Mouse (Mus musculus) granulocyte monocyte progenitor cell, adult 5-6 weeks (primary cell): ENCODE results near the gene Sh3gl2. TPM values are rescaled to one million over a fixed set of nuclear protein-coding genes. Genes with fewer than 3 reads are reported as not detected.

Experiments
- ATAC-seq: replicated peaks from 2 replicates; pipeline ENCODE4 v1.8.0; 2016; ENCODE audit warnings: mild to moderate bottlenecking, moderate TSS enrichment, inconsistent platforms; ENCODE audit not compliant: poor library complexity, severe bottlenecking
- total RNA-seq, 2 experiments: library from RNA; stranded (forward) in 1 of 2; stranded (reverse) in 1 of 2; fragments of 200-712, 200-1000 nt in 1 of 2; fragments of >200 nt in 1 of 2; fragmentation: Nextera tagmentation in 1 of 2; gene quantifications; 2 replicates each; pipeline ENCODE4 v1.2.3; 2014 to 2017

The Sh3gl2 gene
- total RNA-seq, 2 experiments from 2014 or later, result not detected

DNA sequence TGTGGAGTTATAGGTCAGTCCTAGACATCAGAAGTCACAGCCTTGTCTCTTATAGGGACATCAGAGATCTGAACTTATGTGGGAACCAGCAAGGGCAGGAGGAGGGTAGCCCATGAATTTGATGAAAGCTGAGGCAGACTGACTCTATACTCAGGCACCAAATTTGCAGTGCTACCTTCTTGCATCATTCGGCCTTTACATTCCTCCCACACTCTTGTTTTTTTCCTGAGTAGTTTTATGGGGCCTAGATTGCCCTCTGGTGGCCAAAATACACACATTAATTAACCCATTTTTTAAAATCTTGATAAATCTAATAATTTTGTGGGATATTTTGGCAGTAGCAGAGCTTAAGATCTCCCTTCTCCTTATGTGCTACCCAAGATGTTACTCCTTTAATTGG, 186.9 kb downstream of the Sh3gl2 start:
- ATAC-seq, result no peak

DNA sequence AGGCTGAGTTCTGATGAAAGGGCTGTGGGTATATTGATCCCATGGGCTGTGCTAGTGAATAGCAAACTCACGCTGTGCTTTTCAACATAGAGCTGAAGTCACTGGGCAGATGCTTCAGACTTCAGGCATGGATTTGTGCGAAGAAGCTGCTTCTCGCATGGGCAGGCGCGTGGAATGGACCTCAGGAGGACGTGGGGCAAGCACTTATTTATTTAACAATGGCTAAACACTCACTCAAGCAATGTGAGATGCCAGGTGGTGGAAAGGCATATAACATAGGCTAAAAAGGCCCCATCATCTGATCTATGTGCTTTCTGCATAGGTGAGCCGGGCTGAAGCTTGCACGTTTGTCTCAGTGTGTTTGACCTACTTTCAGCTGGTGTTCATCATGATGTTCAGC, 193.8 kb downstream of the Sh3gl2 start:
- ATAC-seq, result no peak

DNA sequence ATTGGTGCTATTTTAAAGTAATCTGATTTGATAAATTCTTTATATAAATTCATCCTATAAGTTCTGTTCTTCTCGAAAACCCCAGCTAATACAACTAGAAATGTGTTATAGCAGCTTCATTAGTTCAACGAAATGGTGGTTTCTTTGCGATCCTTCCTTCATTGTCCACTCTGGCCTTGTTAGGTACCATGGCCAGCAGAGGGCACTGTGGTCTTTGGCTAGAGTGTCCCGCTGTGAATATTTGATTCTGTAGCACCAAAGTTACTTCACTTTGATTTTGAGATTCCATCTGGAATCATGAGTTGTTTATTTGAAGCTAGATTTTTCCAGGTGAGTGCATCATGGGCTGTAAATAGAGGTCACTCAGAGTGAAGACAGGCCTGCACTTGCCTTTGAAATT, 197.9 kb downstream of the Sh3gl2 start:
- no peak; the same call in 1 of the 2 replicates for ATAC-seq

DNA sequence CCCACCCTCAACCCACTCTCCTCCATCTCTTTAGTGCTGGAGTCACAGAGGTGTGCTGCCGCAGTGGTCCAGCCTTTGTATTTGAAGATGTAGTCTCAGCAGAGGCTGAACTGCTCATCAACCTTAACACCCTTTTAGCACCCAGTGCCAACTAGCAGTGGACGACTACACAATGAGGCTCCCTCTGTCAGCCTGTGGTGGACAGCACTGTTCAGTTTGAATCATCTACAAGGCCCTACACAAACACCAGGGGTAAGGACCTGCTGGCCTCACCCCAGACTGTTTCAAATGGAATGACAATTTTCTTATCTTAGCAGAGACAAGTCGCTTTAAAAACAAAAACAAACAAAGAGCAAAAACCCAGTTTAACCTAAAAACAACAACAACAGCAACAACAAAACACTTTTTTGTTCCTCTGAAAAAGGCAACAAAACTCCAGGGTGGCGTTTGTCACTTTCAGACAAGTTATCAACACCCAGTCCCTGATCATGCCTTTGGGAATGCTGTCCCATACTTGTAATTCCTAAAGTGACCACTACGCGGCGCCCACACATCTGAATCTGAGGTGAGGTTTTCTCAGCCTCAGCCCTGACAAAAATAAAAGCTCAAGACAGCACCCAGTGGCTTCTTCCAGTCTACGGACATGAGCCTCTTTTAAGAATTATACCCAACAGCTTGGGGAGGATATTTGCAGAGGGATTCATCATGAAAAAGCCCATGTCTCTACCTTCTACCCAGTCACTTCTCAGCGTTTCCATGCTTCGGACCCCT, 199.7 kb downstream of the Sh3gl2 start:
- ATAC-seq, result peak; percentile 79

DNA sequence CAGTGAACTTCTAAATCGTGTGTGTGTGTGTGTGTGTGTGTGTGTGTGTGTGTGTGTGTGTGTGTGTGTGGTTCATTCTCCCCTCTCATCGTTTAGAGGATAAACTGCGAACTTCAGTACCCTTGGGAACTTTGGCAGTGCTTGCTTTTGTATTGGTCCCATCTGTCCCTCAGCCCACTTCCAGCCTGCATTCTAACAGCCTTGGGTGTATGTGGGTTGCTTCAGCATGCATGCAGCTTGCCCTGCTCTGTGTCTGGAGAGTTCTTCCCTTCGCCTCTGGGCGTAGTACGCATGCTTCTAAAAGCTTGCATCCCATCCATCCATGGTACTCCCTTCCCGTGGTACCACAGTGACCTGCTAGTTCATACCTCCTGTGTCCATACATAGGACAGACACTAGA, 200.3 kb downstream of the Sh3gl2 start:
- no peak for ATAC-seq

DNA sequence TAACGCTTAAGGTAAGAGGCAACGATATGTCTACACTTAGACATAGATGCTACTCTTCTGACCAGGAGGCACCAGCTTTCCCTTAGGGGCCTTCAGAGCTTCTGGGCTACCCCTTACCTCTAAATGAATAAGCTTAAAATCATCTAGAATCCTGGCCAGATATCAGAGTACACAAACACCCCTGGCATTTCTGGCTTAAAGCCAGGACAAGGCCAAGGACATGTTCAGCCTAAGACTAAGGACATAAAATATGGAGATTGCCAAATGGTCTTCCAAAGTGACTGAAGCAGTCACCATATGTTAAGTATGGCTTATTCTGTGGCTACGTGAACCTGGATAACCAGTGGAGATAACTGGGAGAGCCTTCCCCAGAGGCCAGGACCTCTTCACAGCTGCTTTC, 211.5 kb downstream of the Sh3gl2 start:
- ATAC-seq, result no peak

DNA sequence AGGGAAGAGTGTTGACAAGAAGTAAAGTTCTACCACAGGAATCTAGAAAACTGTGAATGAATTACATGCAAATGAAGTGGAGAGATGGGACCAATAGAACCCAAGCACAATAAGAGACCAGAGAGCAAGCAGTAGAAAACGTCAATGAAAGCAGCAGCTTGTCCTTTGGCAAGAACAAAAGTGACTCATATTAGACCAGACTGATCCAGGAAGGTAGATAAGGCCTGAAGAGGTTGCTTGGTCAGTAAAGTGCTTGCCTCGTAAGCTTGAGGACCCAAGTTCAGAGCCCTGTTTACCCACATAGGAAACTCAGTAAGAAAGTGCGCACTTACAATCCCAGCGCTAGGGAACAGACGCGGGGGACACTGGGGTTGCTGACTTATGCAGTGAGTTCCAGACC, 215.5 kb downstream of the Sh3gl2 start:
- no peak for ATAC-seq

DNA sequence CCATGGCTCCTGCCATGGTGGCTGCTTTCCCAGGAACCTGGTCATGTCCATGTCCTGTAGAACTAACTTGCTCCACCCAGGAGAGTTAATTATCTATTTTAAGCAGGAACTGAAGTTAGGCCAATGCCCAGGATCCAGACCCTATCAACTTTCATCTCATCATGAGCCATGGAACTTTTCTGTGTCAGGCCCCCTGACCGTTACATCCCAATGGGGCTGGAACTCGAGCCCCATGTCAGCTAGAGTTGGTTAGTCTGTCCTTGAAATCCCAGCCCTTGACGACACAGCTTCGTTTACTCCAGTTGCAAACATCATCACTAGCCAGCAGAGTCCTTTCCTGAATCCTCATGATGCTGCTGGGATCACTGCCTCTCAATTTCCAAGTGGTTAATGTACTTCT, 221.3 kb downstream of the Sh3gl2 start:
- ATAC-seq, result no peak

DNA sequence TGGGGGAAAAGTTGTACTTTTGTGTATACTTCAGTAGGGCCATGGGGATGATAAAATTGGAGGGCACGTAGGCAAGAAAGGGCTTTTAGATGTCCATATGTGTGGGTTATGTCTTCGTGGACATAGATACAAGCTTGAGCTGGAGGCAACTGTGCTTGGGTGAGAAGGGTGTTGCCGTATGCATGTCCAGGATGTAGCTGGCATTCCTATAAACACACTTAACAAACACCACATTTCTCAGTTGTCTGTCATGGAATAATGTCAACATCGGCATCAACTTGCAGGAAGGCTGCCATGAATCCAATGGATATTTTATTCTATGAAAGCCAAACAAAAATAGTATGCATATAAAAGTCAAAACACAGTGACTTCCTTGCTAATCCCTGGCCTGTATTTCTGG, 227.9 kb downstream of the Sh3gl2 start:
- no peak for ATAC-seq

DNA sequence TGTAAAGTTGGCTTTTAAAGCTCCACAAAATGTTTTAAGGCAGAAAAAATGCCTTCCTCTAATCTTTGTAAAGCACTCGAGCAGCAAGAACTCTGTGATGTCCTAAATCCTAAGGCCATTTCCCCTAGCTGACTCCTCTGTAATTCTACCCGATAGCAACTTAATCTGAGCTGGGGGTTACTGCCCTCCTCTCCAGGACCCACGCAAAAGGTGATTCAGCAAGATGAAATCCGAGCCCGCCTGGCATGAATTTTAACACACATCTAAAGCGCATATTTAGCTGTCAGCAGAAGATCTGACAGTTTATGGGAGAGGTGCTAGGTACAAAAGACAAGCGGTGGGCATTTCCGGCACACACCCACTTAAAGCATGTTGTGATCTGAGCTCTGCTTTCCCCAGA, 229.8 kb downstream of the Sh3gl2 start:
- ATAC-seq, result no peak

DNA sequence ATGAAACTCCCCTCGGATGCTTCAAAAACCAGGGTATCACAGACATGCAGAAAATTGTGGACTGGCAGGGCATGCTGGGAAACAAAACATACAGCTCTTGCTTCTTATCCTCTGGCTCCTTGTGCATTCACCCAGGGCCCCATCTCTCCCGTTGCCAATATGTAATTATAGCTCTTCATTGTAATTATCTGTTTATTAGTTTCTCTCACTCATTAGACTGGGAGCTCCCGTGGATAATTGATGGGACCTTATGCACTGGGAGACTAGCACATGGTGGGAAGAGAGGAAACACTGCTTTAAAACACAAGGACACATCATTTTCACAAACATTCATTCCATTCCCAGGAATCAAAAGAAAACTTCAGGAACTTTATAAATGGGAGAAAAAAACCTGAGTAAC, 233.9 kb downstream of the Sh3gl2 start:
- ATAC-seq, result no peak

DNA sequence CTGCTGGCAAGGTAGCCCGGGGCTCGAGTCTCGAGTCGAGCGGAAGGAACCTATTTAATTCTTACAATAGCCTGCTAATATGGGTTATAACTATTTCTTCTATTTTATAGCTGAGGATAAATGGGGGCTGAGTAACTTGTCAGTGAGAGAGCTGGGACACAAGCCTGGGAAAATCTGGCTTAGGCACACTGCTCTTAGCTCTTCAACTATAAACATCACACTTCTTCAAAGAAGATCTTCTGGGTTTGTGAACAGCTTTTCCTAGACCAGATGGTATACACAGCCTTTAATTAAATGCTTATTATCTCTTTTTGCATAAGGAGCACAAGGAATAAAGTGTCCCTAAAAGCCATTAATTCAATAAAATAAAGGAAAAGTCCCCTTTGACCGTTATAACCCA, 278.7 kb downstream of the Sh3gl2 start:
- no peak for ATAC-seq

DNA sequence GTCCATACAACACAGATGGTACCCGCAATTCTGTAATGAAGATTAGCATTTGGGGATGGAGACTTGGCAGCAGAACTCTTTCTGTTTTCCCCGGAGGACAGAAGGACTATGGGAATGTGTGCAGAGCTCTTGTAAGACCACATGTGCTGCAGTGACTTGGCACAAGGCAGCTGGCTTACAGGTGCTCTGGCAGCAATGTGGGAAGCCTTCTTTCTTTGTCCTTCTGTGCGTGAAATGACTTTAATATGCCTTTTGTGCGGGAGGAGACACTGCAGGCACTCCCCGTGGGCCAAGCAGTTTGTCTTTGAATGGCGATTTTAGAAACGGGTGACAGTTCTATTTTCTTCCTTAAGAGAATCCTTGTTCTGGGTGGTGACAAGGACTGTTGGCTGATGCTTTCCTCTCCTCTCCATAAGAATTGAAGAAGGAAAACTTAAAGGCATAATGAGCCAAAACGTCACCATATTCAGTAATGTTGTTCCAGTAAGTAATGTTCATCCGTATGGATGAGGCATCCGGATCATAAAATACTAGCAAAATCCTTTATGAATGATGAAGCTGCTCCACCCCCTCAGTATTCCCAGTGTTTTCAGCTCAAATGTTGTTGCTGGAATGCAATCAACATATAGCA, 281.5 kb downstream of the Sh3gl2 start:
- ATAC-seq, result no peak

DNA sequence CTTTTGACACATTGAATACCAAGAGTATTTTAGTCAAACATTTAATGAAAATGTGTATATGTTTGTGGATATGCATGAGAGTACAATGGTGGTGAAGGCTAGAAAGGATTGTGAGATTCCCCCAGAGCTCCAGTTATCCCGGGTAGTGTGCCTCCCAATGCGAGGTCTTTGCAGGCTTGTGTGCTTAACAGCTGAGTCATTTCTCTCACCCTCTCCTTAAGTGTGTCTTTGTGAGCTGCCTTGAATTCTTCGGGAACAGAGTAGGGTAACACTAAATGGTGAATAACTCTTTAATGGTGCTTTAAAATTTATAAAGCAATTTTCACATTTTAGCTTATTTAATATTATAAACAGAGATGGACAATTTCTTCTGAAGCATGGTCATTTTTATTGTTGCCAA, 300.8 kb downstream of the Sh3gl2 start:
- no peak for ATAC-seq

DNA sequence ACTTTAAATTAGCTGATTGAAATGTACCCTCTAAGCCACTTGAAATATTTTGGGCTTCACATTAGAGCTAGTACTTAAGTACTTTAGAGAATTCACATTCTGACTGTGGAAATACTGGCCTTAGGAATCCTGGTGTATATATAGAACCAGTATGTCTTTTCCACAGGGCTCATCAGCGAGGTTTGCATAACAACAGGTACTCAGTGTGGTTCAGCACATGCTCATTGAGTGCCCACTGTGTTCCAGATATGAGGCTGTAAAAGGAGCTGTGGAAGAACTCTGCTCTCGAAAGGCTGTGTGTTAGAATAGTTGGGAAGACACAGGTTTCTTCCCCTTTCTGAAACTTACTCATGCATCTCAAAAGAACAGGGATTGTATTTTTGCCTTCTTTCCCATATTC, 302.1 kb downstream of the Sh3gl2 start:
- no peak for ATAC-seq

DNA sequence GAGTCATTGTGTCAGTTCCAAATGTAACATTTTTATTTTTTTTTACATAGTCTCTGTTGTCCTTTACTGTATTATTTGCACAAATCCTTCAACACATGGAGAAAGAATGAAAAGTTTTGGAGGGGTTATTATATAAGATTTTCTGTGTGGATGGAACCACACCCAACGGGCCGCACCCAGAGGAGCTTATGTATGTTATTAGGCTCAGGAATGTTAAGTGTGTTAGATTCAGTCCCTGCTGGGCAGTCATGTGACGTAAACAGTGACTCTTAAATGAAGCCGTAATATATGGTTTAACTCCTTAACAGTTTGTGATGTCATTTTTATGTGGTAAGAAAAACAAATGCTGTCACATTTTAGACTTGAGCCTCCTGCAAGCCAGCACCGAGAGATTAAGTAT, 302.6 kb downstream of the Sh3gl2 start:
- ATAC-seq, result no peak

DNA sequence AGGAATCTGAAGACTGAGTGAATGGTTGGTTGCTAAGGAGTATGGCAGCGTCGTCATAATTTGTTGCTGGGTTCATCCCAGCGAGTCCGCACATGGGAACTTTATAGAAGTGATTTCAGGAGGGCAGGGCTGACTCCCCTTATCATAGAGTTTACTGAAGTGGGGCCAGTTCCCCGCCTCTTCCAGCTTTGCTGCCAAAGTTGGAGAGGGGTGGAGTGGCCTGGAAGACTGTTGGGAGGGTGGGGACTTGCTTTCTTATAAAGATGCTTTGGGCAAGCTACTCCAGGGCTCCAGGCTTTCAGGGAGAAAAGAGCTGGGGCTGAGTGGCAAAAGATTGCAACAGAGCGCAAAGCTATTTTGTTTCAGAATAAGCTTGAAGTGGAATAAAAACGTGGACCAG, 308.4 kb downstream of the Sh3gl2 start:
- ATAC-seq, result no peak

DNA sequence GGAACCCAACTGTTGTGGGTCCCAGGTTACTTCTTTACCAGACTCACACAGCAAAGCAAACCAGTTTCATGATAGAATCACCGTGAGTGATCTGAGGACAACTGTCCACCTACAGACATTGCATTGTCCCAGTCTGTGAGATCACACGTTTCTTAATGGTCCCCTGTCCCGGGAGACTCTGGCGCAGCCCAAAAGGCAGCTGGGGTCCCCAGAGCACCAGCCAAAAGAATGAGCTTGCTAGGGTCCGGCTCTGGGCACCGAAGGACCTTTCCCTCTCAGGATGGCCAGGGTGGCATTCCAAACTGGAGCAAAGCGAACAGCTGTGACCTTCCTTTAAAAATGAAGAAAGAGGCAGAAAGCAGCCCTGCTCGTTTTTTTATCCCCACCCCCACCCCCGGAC, 308.9 kb downstream of the Sh3gl2 start, which contains the start of gene Adamtsl1:
TSS of gene Adamtsl1 (plus strand) at position 381 of the 400 bp plus-strand sequence.
- no peak for ATAC-seq

DNA sequence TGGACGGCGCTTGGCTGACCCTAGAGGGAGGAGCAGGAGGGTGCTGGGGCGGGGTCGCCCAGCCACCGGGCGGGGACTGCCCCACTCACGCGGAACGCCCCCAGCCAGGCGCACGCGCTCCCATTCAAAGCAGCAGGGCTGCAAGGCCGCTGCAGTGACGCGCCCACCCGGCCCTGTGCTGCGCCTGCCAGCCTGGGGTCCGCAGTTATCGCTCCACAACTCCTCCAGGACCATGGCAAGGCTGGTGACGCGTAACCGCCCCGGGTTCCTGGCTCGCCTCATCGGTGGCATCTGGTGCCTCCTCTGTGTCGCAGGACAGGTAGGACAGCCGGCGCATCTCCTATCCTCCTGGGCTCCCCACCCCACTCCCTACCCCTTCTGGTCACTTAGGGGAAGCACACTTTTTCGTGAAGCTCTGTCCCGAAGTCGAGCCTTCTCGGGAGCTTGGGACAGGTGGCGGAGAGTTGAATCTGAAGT, 309.3 kb downstream of the Sh3gl2 start:
- 0 out of 2 replicates have a peak, but pooled peaks have one; percentile 25 for ATAC-seq

DNA sequence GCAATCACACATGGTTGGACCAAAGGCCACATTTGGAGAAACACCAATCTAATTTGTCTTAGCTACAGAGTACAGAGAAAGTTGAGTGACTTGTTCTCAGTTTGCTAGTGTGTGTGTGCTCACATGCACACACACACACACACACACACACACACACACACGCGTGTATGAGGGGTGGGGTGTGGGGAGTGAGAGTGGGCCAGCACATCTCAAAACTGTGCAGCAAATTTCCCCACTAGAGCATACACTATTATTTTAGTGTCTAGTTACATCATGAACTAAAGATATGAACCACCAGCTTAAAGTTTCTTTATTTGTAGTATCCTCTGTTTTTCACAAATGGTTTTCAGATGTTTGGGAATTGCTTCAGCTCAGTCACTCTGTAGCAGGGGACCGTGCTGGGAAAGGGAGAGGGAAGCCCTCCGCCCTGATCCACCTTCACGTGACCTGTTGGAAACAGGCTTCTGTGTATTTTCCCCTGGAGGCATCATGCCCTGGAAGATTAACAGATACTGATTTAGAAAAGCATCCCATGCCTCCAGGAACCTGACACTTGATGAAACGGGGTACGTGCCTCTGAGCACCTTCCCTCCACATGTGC, 322.1 kb downstream of the Sh3gl2 start:
- no peak for ATAC-seq

DNA sequence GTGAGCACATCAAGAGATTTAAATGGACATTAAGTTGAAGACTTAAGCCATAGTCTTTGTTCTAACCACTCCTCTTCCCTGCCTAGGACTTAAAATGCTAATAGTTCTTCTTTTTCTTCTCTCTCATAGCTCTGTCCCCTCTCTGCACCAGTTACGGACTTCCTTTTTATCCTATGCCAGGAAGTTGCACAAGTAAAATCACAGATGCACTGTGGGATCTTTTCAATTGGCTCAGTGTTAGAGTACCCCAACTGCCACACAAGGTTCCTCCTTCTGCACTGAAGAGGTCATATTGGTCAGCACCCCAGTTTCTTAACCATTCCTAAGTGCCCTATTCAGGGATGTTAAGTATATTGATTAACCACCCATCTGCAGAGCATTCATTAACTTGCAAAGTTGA, 324.9 kb downstream of the Sh3gl2 start:
- ATAC-seq, result peak; percentile 56

DNA sequence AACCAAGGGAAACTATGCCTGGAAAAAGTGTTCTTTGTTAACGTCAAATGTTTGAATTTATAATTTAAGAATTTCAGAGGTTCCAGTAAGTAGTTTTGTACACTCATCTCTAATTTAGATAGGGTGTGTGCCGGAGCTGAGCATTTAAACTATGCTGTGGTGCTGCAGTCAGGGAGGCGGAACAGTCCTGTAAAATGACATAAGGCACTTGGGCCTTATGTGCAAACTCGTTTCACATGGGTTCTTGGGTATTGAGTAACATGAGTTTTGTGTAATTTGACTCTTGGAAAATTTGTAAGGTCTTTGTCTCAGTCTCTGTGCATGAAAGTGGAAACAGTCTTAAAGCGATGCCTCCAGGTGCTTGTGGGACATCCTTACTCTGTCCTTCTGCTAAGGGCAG, 334.8 kb downstream of the Sh3gl2 start:
- no peak for ATAC-seq
